Mouse (Mus musculus) erythroblast, embryonic 14.5 days (primary cell): ENCODE data around the gene Slc2a3. TPM values are rescaled to one million over a fixed set of nuclear protein-coding genes. Genes with fewer than 3 reads are reported as not detected.
"Not testable (repeated sequence)": the region's sequence is repeated elsewhere in the genome, so short reads cannot be mapped to it uniquely, and the experiment has no call there.

Source experiments
- H3K27me3 ChIP-seq: 2 replicates; pipeline ENCODE4 v1.6.1; 2012; ENCODE audit warnings: inconsistent platforms; ENCODE audit not compliant: control insufficient read depth
- H3K36me3 ChIP-seq: 2 replicates; pipeline ENCODE4 v1.6.1; 2012; ENCODE audit warnings: mild to moderate bottlenecking, inconsistent platforms; ENCODE audit not compliant: control insufficient read depth
- H3K4me1 ChIP-seq: 2 replicates; pipeline ENCODE4 v1.6.1; 2012; ENCODE audit warnings: inconsistent platforms; ENCODE audit not compliant: control insufficient read depth
- H3K4me3 ChIP-seq: replicated peaks from 2 replicates; pipeline ENCODE3; 2012; ENCODE audit warnings: moderate library complexity, mild to moderate bottlenecking, inconsistent platforms
- H3K9me3 ChIP-seq: 2 replicates; pipeline ENCODE4 v1.6.1; 2012; ENCODE audit warnings: low read length, inconsistent platforms, mixed read lengths; ENCODE audit not compliant: control insufficient read depth
- GATA1 ChIP-seq: IDR thresholded peaks from 2 replicates; pipeline ENCODE4 v1.6.1; 2012; ENCODE audit warnings: low read length, inconsistent platforms, mixed read lengths
- TAL1 ChIP-seq: IDR thresholded peaks from 3 replicates; pipeline ENCODE4 v1.6.1; 2012; ENCODE audit warnings: low read length, inconsistent platforms, mixed read lengths
- polyA plus RNA-seq: library from polyadenylated mRNA; stranded (reverse); fragments of >175 nt; gene quantifications from 2 replicates; pipeline ENCODE4 v1.2.3, GENCODE M21; 2012

Gene Slc2a3
- polyA plus RNA-seq, 1 experiment = 0.48 TPM

DNA sequence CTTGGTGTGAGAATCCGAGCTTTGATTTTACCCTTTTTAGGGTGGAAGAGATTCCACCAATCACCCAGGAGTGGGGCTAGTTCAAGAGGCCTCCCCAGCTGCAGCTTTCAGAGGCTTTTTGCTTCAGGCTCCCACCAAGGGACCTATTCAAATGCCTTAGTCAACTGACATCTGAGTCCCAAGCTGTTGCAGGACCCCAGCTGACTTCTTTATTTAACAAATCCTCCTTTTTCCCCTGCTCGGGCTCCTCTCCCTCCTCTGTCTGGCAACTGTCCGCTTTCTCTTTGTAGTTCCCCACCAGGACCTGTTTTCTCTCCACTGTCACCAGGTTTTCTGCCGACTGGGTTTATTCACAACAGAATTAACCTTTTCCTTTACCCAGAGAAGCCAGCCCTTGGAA lies 85.6 kb downstream of the Slc2a3 start:
- H3K4me1 ChIP-seq = no peaks in the 10 kb centered on the region; the same call in 1 of the 2 replicates
- no peaks in the 10 kb centered on the region for H3K36me3 ChIP-seq
- no peak overlapping the region for H3K4me3 ChIP-seq
- H3K9me3 ChIP-seq = no peaks in the 10 kb centered on the region
- no peaks in the 10 kb centered on the region for H3K27me3 ChIP-seq
- TF ChIP-seq GATA1 (no peak), TAL1 (no peak)

GRCm38 (mm10) chr6:122714707-122715365 lies 86.6 kb downstream of the Slc2a3 start:
- no peaks in the 10 kb centered on the region for H3K9me3 ChIP-seq
- H3K4me1 ChIP-seq = no peaks in the 10 kb centered on the region; the same call in 1 of the 2 replicates
- no peaks in the 10 kb centered on the region for H3K27me3 ChIP-seq
- H3K4me3 ChIP-seq = no peak overlapping the region
- TF ChIP-seq GATA1 (no peak), TAL1 (no peak)
- H3K36me3 ChIP-seq = no peaks in the 10 kb centered on the region

DNA sequence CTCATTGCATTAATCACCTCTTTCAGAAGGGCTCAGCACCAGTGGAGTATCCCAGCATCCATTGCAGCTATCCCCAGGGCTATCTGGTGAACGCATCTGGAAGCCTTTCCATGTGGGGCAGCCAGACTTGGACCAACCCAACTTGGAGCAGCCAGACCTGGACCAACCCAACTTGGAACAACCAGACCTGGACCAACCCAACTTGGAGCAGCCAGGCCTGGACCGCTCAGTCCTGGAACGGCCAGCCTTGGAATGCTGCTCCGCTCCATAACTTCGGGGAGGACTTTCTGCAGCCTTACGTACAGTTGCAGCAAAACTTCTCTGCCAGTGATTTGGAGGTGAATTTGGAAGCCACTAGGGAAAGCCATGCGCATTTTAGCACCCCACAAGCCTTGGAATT lies 88.3 kb downstream of the Slc2a3 start:
- not testable (repeated sequence) for H3K4me1 ChIP-seq, H3K9me3 ChIP-seq, H3K36me3 ChIP-seq, H3K27me3 ChIP-seq, H3K4me3 ChIP-seq

DNA sequence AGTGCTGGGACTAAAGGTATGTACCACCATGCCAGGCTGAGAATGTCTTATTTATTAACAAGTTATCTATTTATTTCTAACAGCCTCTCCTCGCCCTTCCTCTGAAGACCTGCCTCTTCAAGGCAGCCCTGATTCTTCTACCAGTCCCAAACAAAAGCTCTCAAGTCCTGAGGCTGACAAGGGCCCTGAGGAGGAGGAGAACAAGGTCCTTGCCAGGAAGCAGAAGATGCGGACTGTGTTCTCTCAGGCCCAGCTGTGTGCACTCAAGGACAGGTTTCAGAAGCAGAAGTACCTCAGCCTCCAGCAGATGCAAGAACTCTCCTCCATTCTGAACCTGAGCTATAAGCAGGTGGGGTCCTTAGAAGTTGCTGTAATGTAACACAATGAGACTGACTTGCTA lies 90.0 kb downstream of the Slc2a3 start:
- no peak overlapping the region for H3K4me3 ChIP-seq

GRCm38 (mm10) chr6:122708826-122709225 lies 92.6 kb downstream of the Slc2a3 start:
- H3K27me3 ChIP-seq = peaks cover 20% of the 10 kb centered on the region
- no peak for TF ChIP-seq TAL1
- no peak for TF ChIP-seq GATA1
- no peaks in the 10 kb centered on the region for H3K36me3 ChIP-seq
- H3K4me3 ChIP-seq = no peak overlapping the region
- peaks cover 3% of the 10 kb centered on the region; the same call in 1 of the 2 replicates for H3K4me1 ChIP-seq
- no peaks in the 10 kb centered on the region for H3K9me3 ChIP-seq

More for the DNA sequence above, 90.0 kb downstream of the Slc2a3 start:
- H3K4me1 ChIP-seq = no peaks in the 10 kb centered on the region; the same call in 1 of the 2 replicates
- peaks cover 16% of the 10 kb centered on the region for H3K27me3 ChIP-seq
- TF ChIP-seq GATA1 (no peak), TAL1 (no peak)
- H3K36me3 ChIP-seq = no peaks in the 10 kb centered on the region
- no peaks in the 10 kb centered on the region for H3K9me3 ChIP-seq

GRCm38 (mm10) chr6:122707036-122707800 lies 94.2 kb downstream of the Slc2a3 start, which contains the start of gene Nanog:
TSS of gene Nanog (plus strand) at chr6:122707489.
- Histone ChIP-seq H3K4me3 (no peak within 1 kb of the TSS), H3K36me3 (no peaks in the 10 kb centered on the region), H3K9me3 (no peaks in the 10 kb centered on the region), H3K27me3 (peaks cover 20% of the 10 kb centered on the region), H3K4me1 (peaks cover 3% of the 10 kb centered on the region; the same call in 1 of the 2 replicates)
- TF ChIP-seq GATA1 = no peak
- TF ChIP-seq TAL1 = no peak

DNA sequence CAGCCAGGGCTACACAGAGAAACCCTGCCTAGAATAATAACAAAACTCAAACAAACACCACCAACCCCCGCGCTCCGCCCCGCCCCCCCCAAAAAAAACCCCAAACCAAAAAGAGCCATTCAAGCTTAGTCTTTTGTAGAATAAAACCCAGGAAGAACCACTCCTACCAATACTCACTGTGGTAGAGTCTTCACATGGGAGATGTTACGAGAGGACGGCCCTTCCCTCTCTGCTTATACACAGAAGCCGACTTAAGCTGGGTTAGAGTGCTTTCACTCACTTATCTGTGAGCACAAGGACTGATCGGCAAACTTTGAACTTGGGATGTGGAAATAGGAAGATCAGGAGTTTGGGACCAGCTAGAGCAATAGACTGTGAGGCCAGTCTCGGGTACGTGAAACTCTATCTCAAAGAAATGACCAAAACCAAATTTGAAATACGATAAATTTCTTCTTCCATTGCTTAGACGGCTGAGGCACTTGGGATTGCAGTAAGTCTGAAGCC lies 95.1 kb downstream of the Slc2a3 start:
- peaks cover 20% of the 10 kb centered on the region for H3K27me3 ChIP-seq
- no peak for TF ChIP-seq GATA1
- TF ChIP-seq TAL1 = no peak
- no peaks in the 10 kb centered on the region for H3K36me3 ChIP-seq
- peaks cover 3% of the 10 kb centered on the region; the same call in 1 of the 2 replicates for H3K4me1 ChIP-seq
- no peak overlapping the region for H3K4me3 ChIP-seq
- no peaks in the 10 kb centered on the region for H3K9me3 ChIP-seq

DNA sequence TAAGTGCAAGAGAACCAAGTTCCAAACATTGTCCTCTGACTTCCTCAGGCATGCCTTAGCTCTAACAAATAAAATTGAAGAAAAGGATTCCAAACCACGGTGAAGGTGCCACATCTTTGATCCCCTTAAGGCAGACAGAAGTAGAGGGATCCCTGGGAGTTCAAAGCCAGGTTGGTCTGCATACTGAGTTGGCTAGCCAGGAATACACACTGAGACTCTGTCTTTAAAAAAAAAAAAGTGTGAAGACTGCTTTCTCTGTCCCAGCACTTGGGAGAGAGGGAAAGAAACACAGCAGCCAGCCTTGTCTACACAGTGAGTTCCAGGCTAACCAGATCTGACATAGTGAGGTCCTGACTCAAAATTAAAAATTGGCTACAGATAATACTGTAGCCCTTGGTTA lies 97.7 kb downstream of the Slc2a3 start:
- peaks cover 20% of the 10 kb centered on the region for H3K27me3 ChIP-seq
- no peaks in the 10 kb centered on the region for H3K9me3 ChIP-seq
- H3K4me1 ChIP-seq = peaks cover 3% of the 10 kb centered on the region; the same call in 1 of the 2 replicates
- no peak overlapping the region for H3K4me3 ChIP-seq
- no peaks in the 10 kb centered on the region for H3K36me3 ChIP-seq
- TF ChIP-seq GATA1 = no peak
- TF ChIP-seq TAL1 = no peak

- TF ChIP-seq GATA1 (no peak), TAL1 (no peak)
- Histone ChIP-seq H3K4me3 (no peak overlapping the region), H3K27me3 (peaks cover 18% of the 10 kb centered on the region), H3K9me3 (no peaks in the 10 kb centered on the region), H3K36me3 (no peaks in the 10 kb centered on the region), H3K4me1 (peaks cover 3% of the 10 kb centered on the region; the same call in 1 of the 2 replicates)
Measured at GRCm38 (mm10) chr6:122703251-122703650, 98.2 kb downstream of the Slc2a3 start.
